Mouse (Mus musculus): ENCODE results near the gene Gm4707. TPM values are rescaled to one million over a fixed set of nuclear protein-coding genes. Genes with fewer than 3 reads are reported as not detected.
"Not testable (repeated sequence)": the region's sequence is repeated elsewhere in the genome, so short reads cannot be mapped to it uniquely, and the experiment has no call there.

Gene Gm4707
- polyA plus RNA-seq, 1 experiment from 2014 or later, result 2.7 TPM

DNA sequence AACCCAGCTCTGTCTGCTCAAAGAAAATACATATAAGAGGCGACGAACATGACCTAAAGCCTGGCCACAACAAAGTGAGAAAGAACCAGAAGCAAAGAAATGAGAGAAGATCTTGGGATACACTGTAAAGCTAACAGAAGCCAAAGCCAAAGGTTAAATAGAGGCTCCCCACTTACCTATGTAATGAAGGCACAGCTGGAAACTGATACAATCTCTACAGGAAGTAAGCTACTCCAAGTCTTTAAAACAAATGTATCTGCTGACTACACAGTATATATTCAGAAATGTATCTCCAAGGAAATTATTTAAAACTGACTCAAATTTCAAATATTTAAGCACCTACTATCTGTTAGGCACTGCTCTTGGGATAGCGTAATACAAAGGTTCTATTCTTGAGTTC is 594 bp upstream of the Gm4707 start:
- no peaks in the 10 kb centered on the region for H3K4me1 ChIP-seq (ENCODE audit: control insufficient read depth, insufficient read depth, low read depth, low read length)
- H3K27ac ChIP-seq (ENCODE audit: low read depth, low read length), result no peak overlapping the region
- H3K27me3 ChIP-seq (replicated peaks; ENCODE audit: control insufficient read depth, insufficient read depth, low read length), result no peaks in the 10 kb centered on the region
- no peak overlapping the region for H3K9ac ChIP-seq (ENCODE audit: low read depth, low read length)
- no peak overlapping the region for H3K4me2 ChIP-seq (ENCODE audit: low read length)
- WGBS, result 92% methylated on average over 3 of the region's 3 CpGs
- no peaks in the 10 kb centered on the region for H3K9me3 ChIP-seq (ENCODE audit: control insufficient read depth, low read length)
- H3K4me3 ChIP-seq (ENCODE audit: low read length), result no peak overlapping the region
- H3K36me3 ChIP-seq (ENCODE audit: control insufficient read depth, insufficient read depth, low read length), result peaks cover 5% of the 10 kb centered on the region; the same call in 1 of the 2 replicates
- ATAC-seq, result no peak

DNA sequence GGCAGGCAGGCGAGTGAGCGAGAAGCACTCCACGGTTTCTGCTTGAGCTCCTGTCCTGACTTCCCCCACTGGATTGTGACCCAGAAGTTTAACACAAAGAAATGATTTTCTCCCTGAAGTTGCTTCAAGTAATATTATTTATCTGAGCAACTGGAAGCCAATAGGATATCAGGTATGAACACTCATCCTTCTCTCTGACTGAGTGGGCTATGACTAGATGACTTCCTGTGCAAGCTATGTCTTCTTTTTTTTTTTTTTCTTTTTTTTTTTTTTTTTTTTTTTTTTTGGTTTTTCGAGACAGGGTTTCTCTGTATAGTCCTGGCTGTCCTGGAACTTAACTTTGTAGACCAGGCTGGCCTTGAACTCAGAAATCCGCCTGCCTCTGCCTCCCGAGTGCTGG is 2.4 kb downstream of the Gm4707 start:
- not testable (repeated sequence) for H3K9me3 ChIP-seq (ENCODE audit: control insufficient read depth, low read length); H3K27me3 ChIP-seq (replicated peaks; ENCODE audit: control insufficient read depth, insufficient read depth, low read length); H3K36me3 ChIP-seq (ENCODE audit: control insufficient read depth, insufficient read depth, low read length); ATAC-seq; H3K4me1 ChIP-seq (ENCODE audit: control insufficient read depth, insufficient read depth, low read depth, low read length); H3K27ac ChIP-seq (ENCODE audit: low read depth, low read length); H3K4me3 ChIP-seq (ENCODE audit: low read length); H3K4me2 ChIP-seq (ENCODE audit: low read length); H3K9ac ChIP-seq (ENCODE audit: low read depth, low read length)
- 97% methylated on average over 6 of the region's 6 CpGs for WGBS

DNA sequence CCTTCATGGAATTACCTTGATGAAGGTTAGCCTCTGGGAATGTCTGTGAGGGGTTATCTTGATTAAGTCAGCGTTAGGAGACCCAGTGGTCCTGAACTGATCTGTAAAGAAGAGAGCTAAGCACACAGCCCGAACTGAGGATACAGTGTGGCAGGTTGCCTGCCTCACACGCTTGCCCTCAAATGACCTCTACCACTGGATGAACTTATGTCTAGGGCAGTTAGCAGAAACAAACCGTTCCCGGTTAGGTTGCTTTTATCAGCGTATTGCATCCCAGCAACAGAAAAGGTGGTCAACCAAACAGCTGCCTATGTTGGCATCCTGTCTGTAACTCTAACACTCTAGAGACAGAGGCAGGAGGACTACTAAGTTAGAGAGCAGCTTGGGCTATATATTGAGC is 14.5 kb downstream of the Gm4707 start:
- peaks cover 6% of the 10 kb centered on the region for H3K36me3 ChIP-seq (ENCODE audit: control insufficient read depth, insufficient read depth, low read length)
- H3K9me3 ChIP-seq (ENCODE audit: control insufficient read depth, low read length), result no peaks in the 10 kb centered on the region
- no peaks in the 10 kb centered on the region for H3K27me3 ChIP-seq (replicated peaks; ENCODE audit: control insufficient read depth, insufficient read depth, low read length)
- no peak for ATAC-seq
- no peak overlapping the region for H3K4me3 ChIP-seq (ENCODE audit: low read length)
- H3K4me2 ChIP-seq (ENCODE audit: low read length), result no peak overlapping the region
- WGBS, result 94% methylated on average over 6 of the region's 6 CpGs
- H3K4me1 ChIP-seq (ENCODE audit: control insufficient read depth, insufficient read depth, low read depth, low read length), result no peaks in the 10 kb centered on the region
- no peak overlapping the region for H3K27ac ChIP-seq (ENCODE audit: low read depth, low read length)
- H3K9ac ChIP-seq (ENCODE audit: low read depth, low read length), result no peak overlapping the region

GRCm38 (mm10) chr17:71444718-71445117 is 15.0 kb downstream of the Gm4707 start:
- no peak overlapping the region for H3K4me2 ChIP-seq (ENCODE audit: low read length)
- WGBS, result 90% methylated on average over 2 of the region's 2 CpGs

GRCm38 (mm10) chr17:71444126-71444525 is 15.6 kb downstream of the Gm4707 start:
- Histone ChIP-seq H3K4me2 (ENCODE audit: low read length) (no peak overlapping the region), H3K4me3 (ENCODE audit: low read length) (no peak overlapping the region)
- WGBS, result 96% methylated on average over 3 of the region's 3 CpGs

More at GRCm38 (mm10) chr17:71444718-71445117, 15.0 kb downstream of the Gm4707 start:
- Histone ChIP-seq H3K4me1 (ENCODE audit: control insufficient read depth, insufficient read depth, low read depth, low read length) (no peaks in the 10 kb centered on the region), H3K36me3 (ENCODE audit: control insufficient read depth, insufficient read depth, low read length) (peaks cover 6% of the 10 kb centered on the region), H3K27me3 (replicated peaks; ENCODE audit: control insufficient read depth, insufficient read depth, low read length) (no peaks in the 10 kb centered on the region), H3K9ac (ENCODE audit: low read depth, low read length) (no peak overlapping the region), H3K4me3 (ENCODE audit: low read length) (no peak overlapping the region), H3K27ac (ENCODE audit: low read depth, low read length) (no peak overlapping the region), H3K9me3 (ENCODE audit: control insufficient read depth, low read length) (no peaks in the 10 kb centered on the region)
- ATAC-seq, result no peak

DNA sequence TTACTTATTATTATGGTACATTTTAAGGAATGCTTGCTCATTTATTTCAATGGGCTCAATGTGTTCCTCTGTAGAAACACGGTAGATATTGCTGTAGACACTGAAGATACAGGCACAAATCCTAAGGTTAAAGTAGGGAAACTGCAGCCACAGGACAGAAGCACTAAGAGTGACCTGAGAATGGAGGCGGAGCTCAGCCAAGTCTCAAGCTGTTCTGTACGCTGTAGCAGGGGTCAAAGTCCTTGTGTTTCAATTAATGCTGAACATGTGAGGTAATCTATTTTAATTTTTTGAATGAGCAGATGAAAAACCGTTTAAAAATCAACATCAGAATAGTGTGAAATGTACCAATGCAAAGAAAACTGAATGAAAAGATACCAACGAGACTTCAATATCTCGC is 16.4 kb downstream of the Gm4707 start:
- Histone ChIP-seq H3K27ac (ENCODE audit: low read depth, low read length) (no peak overlapping the region), H3K4me1 (ENCODE audit: control insufficient read depth, insufficient read depth, low read depth, low read length) (no peaks in the 10 kb centered on the region), H3K4me2 (ENCODE audit: low read length) (no peak overlapping the region), H3K9ac (ENCODE audit: low read depth, low read length) (no peak overlapping the region), H3K27me3 (replicated peaks; ENCODE audit: control insufficient read depth, insufficient read depth, low read length) (no peaks in the 10 kb centered on the region), H3K4me3 (ENCODE audit: low read length) (no peak overlapping the region), H3K36me3 (ENCODE audit: control insufficient read depth, insufficient read depth, low read length) (peaks cover 6% of the 10 kb centered on the region), H3K9me3 (ENCODE audit: control insufficient read depth, low read length) (no peaks in the 10 kb centered on the region)
- no peak for ATAC-seq
- WGBS, result 91% methylated on average over 6 of the region's 6 CpGs

More at GRCm38 (mm10) chr17:71444126-71444525, 15.6 kb downstream of the Gm4707 start:
- ATAC-seq, result no peak
- Histone ChIP-seq H3K9ac (ENCODE audit: low read depth, low read length) (no peak overlapping the region), H3K36me3 (ENCODE audit: control insufficient read depth, insufficient read depth, low read length) (peaks cover 6% of the 10 kb centered on the region), H3K4me1 (ENCODE audit: control insufficient read depth, insufficient read depth, low read depth, low read length) (no peaks in the 10 kb centered on the region), H3K27ac (ENCODE audit: low read depth, low read length) (no peak overlapping the region), H3K27me3 (replicated peaks; ENCODE audit: control insufficient read depth, insufficient read depth, low read length) (no peaks in the 10 kb centered on the region), H3K9me3 (ENCODE audit: control insufficient read depth, low read length) (no peaks in the 10 kb centered on the region)

- not testable (repeated sequence) for H3K9ac ChIP-seq (ENCODE audit: low read depth, low read length); H3K27me3 ChIP-seq (replicated peaks; ENCODE audit: control insufficient read depth, insufficient read depth, low read length); H3K27ac ChIP-seq (ENCODE audit: low read depth, low read length); H3K4me3 ChIP-seq (ENCODE audit: low read length); H3K4me1 ChIP-seq (ENCODE audit: control insufficient read depth, insufficient read depth, low read depth, low read length); H3K4me2 ChIP-seq (ENCODE audit: low read length); ATAC-seq
- WGBS, result 97% methylated on average over 2 of the region's 2 CpGs
- peaks cover 40% of the 10 kb centered on the region for H3K36me3 ChIP-seq (ENCODE audit: control insufficient read depth, insufficient read depth, low read length)
- H3K9me3 ChIP-seq (ENCODE audit: control insufficient read depth, low read length), result peaks cover 13% of the 10 kb centered on the region
These were observed 37.2 kb downstream of the Gm4707 start for GRCm38 (mm10) chr17:71422502-71422901.

GRCm38 (mm10) chr17:71419448-71419847 is 40.3 kb downstream of the Gm4707 start:
- WGBS, result 83% methylated on average over 5 of the region's 5 CpGs
- Histone ChIP-seq H3K9me3 (ENCODE audit: control insufficient read depth, low read length) (peaks cover 13% of the 10 kb centered on the region), H3K36me3 (ENCODE audit: control insufficient read depth, insufficient read depth, low read length) (peaks cover 32% of the 10 kb centered on the region)
- not testable (repeated sequence) for ATAC-seq; H3K27me3 ChIP-seq (replicated peaks; ENCODE audit: control insufficient read depth, insufficient read depth, low read length); H3K4me1 ChIP-seq (ENCODE audit: control insufficient read depth, insufficient read depth, low read depth, low read length); H3K4me2 ChIP-seq (ENCODE audit: low read length); H3K4me3 ChIP-seq (ENCODE audit: low read length); H3K27ac ChIP-seq (ENCODE audit: low read depth, low read length); H3K9ac ChIP-seq (ENCODE audit: low read depth, low read length)

GRCm38 (mm10) chr17:71417008-71417407 is 42.7 kb downstream of the Gm4707 start:
- Histone ChIP-seq H3K27ac (ENCODE audit: low read depth, low read length) (no peak overlapping the region), H3K9ac (ENCODE audit: low read depth, low read length) (no peak overlapping the region), H3K36me3 (ENCODE audit: control insufficient read depth, insufficient read depth, low read length) (peaks cover 14% of the 10 kb centered on the region), H3K4me1 (ENCODE audit: control insufficient read depth, insufficient read depth, low read depth, low read length) (no peaks in the 10 kb centered on the region), H3K27me3 (replicated peaks; ENCODE audit: control insufficient read depth, insufficient read depth, low read length) (no peaks in the 10 kb centered on the region), H3K9me3 (ENCODE audit: control insufficient read depth, low read length) (peaks cover 6% of the 10 kb centered on the region), H3K4me2 (ENCODE audit: low read length) (no peak overlapping the region), H3K4me3 (ENCODE audit: low read length) (no peak overlapping the region)
- no peak for ATAC-seq
- WGBS, result 95% methylated on average over 1 of the region's 1 CpGs

Measured in hindbrain, embryonic 16.5 days (tissue).